Mouse (Mus musculus) bone marrow macrophage, adult 2 months (primary cell): ENCODE data around the gene Pigo. TPM values are rescaled to one million over a fixed set of nuclear protein-coding genes. Genes with fewer than 3 reads are reported as not detected.
A peak's percentile ranks its signal among the peaks of the same experiment; 100 is the strongest.

Experiments
- H3K27ac ChIP-seq: 2 replicates; pipeline ENCODE4 v1.5.1; 2012; ENCODE audit warnings: low read depth, low read length; ENCODE audit not compliant: insufficient read depth
- H3K4me1 ChIP-seq: 2 replicates; pipeline ENCODE4 v1.6.1; 2012; ENCODE audit warnings: low read length; ENCODE audit not compliant: control insufficient read depth, insufficient read depth
- H3K4me3 ChIP-seq: 2 replicates; pipeline ENCODE4 v1.5.1; 2012; ENCODE audit warnings: mild to moderate bottlenecking, low read length, moderate library complexity; ENCODE audit not compliant: insufficient read depth
- CTCF ChIP-seq: IDR thresholded peaks from 2 replicates; pipeline ENCODE4 v1.5.1; 2012; ENCODE audit warnings: low read depth, mild to moderate bottlenecking, low read length, moderate library complexity
- POLR2A ChIP-seq: IDR thresholded peaks from 2 replicates; pipeline ENCODE4 v1.6.1; 2012; ENCODE audit warnings: mild to moderate bottlenecking, low read depth, low read length, borderline replicate concordance
- polyA plus RNA-seq: library from polyadenylated mRNA; stranded (reverse); fragments of >200 nt; gene quantifications from 2 replicates; pipeline ENCODE4 v1.2.4, GENCODE M21; 2012; ENCODE audit not compliant: missing spikeins, insufficient read depth, insufficient read length

The Pigo gene
- polyA plus RNA-seq, 1 experiment: 9.4 TPM

- TF ChIP-seq CTCF (no peak), POLR2A (no peak)
- H3K27ac ChIP-seq: no peak overlapping the region
- peak overlapping the region; percentile 72 for H3K4me3 ChIP-seq
- peaks cover 44% of the 10 kb centered on the region for H3K4me1 ChIP-seq
These were observed 13.2 kb upstream of the Pigo start for GRCm38 (mm10) chr4:43038567-43039495.

- no peak for TF ChIP-seq CTCF
- no peak for TF ChIP-seq POLR2A
- no peak overlapping the region for H3K4me3 ChIP-seq
- peaks cover 38% of the 10 kb centered on the region for H3K4me1 ChIP-seq
- H3K27ac ChIP-seq: no peak overlapping the region
These were observed 12.4 kb upstream of the Pigo start for GRCm38 (mm10) chr4:43037860-43038566.

- no peak overlapping the region for H3K4me3 ChIP-seq
- H3K4me1 ChIP-seq: peaks cover 32% of the 10 kb centered on the region
- H3K27ac ChIP-seq: no peak overlapping the region
- TF ChIP-seq CTCF (no peak), POLR2A (no peak)
These were observed 10.7 kb upstream of the Pigo start for GRCm38 (mm10) chr4:43036356-43036755.

GRCm38 (mm10) chr4:43035851-43036250 lies 10.2 kb upstream of the Pigo start:
- TF ChIP-seq CTCF (no peak), POLR2A (no peak)
- H3K4me3 ChIP-seq: no peak overlapping the region
- peaks cover 28% of the 10 kb centered on the region for H3K4me1 ChIP-seq
- H3K27ac ChIP-seq: no peak overlapping the region

- Histone ChIP-seq H3K4me3 (no peak overlapping the region), H3K27ac (no peak overlapping the region), H3K4me1 (peaks cover 19% of the 10 kb centered on the region)
- TF ChIP-seq CTCF (no peak), POLR2A (no peak)
These were observed 7.9 kb upstream of the Pigo start for GRCm38 (mm10) chr4:43033481-43033880.

GRCm38 (mm10) chr4:43032501-43032900 lies 6.9 kb upstream of the Pigo start:
- Histone ChIP-seq H3K27ac (no peak overlapping the region), H3K4me1 (peaks cover 10% of the 10 kb centered on the region), H3K4me3 (no peak overlapping the region)
- TF ChIP-seq CTCF (no peak), POLR2A (no peak)

- Histone ChIP-seq H3K27ac (peak within 1 kb of the TSS; percentile 65), H3K4me3 (peak within 1 kb of the TSS; percentile 76), H3K4me1 (peaks cover 7% of the 10 kb centered on the region)
- TF ChIP-seq CTCF (no peak), POLR2A (peak; percentile 61; the same call in 1 of the 2 replicates)
These were observed 5.8 kb upstream of the Pigo start, which contains the start of gene Stoml2 for GRCm38 (mm10) chr4:43031237-43031995. Stoml2 (minus strand) TSS chr4:43031710.

- H3K27ac ChIP-seq: peak overlapping the region; percentile 65
- TF ChIP-seq POLR2A: no peak
- TF ChIP-seq CTCF: no peak
- H3K4me1 ChIP-seq: peaks cover 7% of the 10 kb centered on the region
These were observed 5.2 kb upstream of the Pigo start for GRCm38 (mm10) chr4:43030780-43031230.

GRCm38 (mm10) chr4:43030352-43030751 lies 4.7 kb upstream of the Pigo start:
- H3K4me3 ChIP-seq: peak overlapping the region; percentile 76

More at GRCm38 (mm10) chr4:43030780-43031230, 5.2 kb upstream of the Pigo start:
- peak overlapping the region; percentile 76 for H3K4me3 ChIP-seq

More at GRCm38 (mm10) chr4:43030352-43030751, 4.7 kb upstream of the Pigo start:
- Histone ChIP-seq H3K27ac (no peak overlapping the region), H3K4me1 (peaks cover 7% of the 10 kb centered on the region)
- TF ChIP-seq CTCF (no peak), POLR2A (no peak)
